Mouse (Mus musculus) erythroblast, embryonic 14.5 days (primary cell): ENCODE data around the gene Tmbim4.

Source experiments
- GATA1 ChIP-seq: IDR thresholded peaks from 2 replicates; pipeline ENCODE4 v1.6.1; 2012; ENCODE audit warnings: low read length, inconsistent platforms, mixed read lengths
- TAL1 ChIP-seq: IDR thresholded peaks from 3 replicates; pipeline ENCODE4 v1.6.1; 2012; ENCODE audit warnings: low read length, inconsistent platforms, mixed read lengths

DNA sequence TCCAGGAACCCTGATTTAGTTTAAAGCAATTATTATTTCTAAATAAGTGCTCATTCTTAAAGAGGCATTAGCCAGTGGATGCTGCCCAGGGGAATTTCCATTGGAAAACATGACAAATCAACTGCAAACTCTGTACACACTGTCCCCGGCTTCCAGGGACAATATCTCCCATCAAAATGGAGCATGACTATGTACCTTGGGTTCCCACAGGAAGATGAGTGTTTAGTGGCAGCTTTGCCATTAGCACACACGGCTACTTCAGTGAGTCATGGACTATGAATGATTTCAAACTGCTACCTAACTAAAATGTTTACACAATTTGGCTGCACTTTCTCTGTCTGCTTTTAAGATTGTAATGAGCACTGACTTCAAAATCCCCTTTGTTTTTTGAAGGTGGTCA, 12.9 kb upstream of the Tmbim4 start:
- no peak for TF ChIP-seq GATA1
- TF ChIP-seq TAL1, result no peak
